In genomic region chr1:155056166-155056565, GRCm38 (mm10) we compare ENCODE assay signal across 14 mouse cellular contexts. TPM values are rescaled to one million over a fixed set of nuclear protein-coding genes. Genes with fewer than 3 reads are reported as not detected.
DNase-seq lines count a peak whose midpoint lies in the region; ATAC-seq lines count a peak whose summit lies in the region.
"Had no signal": no experiment of that assay in that cellular context is flagged by ENCODE, and none has a peak within 500 bp of the region (broad histone marks: within the 10 kb centered on the region; RNA-seq: fewer than 3 reads in every experiment).

No protein-coding gene starts in this region.

- 94% methylated on average over 1 of the region's 1 CpGs for WGBS in forebrain, embryonic 10.5 days
- WGBS in forebrain, embryonic 15.5 days: 100% methylated on average over 1 of the region's 1 CpGs
- WGBS in intestine, embryonic 15.5 days: 97% methylated on average over 1 of the region's 1 CpGs
- 96% methylated on average over 1 of the region's 1 CpGs for WGBS in midbrain, embryonic 11.5 days
- 86% methylated on average over 1 of the region's 1 CpGs for WGBS in midbrain, embryonic 16.5 days

- no peak overlapping the region for H3K4me2 ChIP-seq in forebrain, embryonic 15.5 days (replicated peaks)
- no peak overlapping the region for H3K4me2 ChIP-seq in intestine, embryonic 15.5 days (replicated peaks)
- H3K4me2 ChIP-seq in midbrain, embryonic 11.5 days: no peak overlapping the region
- H3K4me2 ChIP-seq in midbrain, embryonic 16.5 days (ENCODE audit: low read length): no peak overlapping the region
- H3K4me2 ChIP-seq: heart, embryonic 13.5 days; hindbrain, embryonic 12.5 days; liver, embryonic 13.5 days had no signal

- peaks cover 36% of the 10 kb centered on the region for H3K27me3 ChIP-seq in forebrain, embryonic 10.5 days (ENCODE audit: poor library complexity, severe bottlenecking)
- no peaks in the 10 kb centered on the region for H3K27me3 ChIP-seq in forebrain, embryonic 15.5 days
- H3K27me3 ChIP-seq in intestine, embryonic 15.5 days (replicated peaks): no peaks in the 10 kb centered on the region
- no peaks in the 10 kb centered on the region for H3K27me3 ChIP-seq in midbrain, embryonic 11.5 days (ENCODE audit: control insufficient read depth, insufficient read depth, low read length)
- H3K27me3 ChIP-seq in midbrain, embryonic 16.5 days (ENCODE audit: control insufficient read depth, insufficient read depth, low read depth, low read length): no peaks in the 10 kb centered on the region
- H3K27me3 ChIP-seq: heart, embryonic 13.5 days; hindbrain, embryonic 12.5 days had no signal

- ATAC-seq in forebrain, embryonic 15.5 days (replicated peaks): no peak
- peak; percentile 6; the same call in 1 of the 2 replicates for ATAC-seq in intestine, embryonic 15.5 days
- no peak for ATAC-seq in midbrain, embryonic 11.5 days (ENCODE audit: low FRiP score)
- ATAC-seq in midbrain, embryonic 16.5 days: no peak

- H3K27ac ChIP-seq in forebrain, embryonic 10.5 days: peak overlapping the region; percentile 17; the same call in 1 of the 2 replicates
- no peak overlapping the region for H3K27ac ChIP-seq in forebrain, embryonic 15.5 days (replicated peaks)
- H3K27ac ChIP-seq in intestine, embryonic 15.5 days: no peak overlapping the region
- H3K27ac ChIP-seq in midbrain, embryonic 11.5 days (ENCODE audit: low read depth, low read length): no peak overlapping the region
- no peak overlapping the region for H3K27ac ChIP-seq in midbrain, embryonic 16.5 days (ENCODE audit: low read length)
- H3K27ac ChIP-seq: hindbrain, embryonic 12.5 days; kidney, postnatal 0 days; liver, embryonic 13.5 days had no signal

- no peak for DNase-seq in forebrain, embryonic 10.5 days (ENCODE audit: extremely low spot score, low spot score)
- DNase-seq in urinary bladder, postnatal 14 days (ENCODE audit: low spot score): peak; percentile 61
- no peak for DNase-seq in urinary bladder, adult 18-20 months (ENCODE audit: low spot score in 2 of 2)
- DNase-seq in embryo, embryonic 11 days: no peak
- no peak for DNase-seq in midbrain, embryonic 11.5 days (ENCODE audit: low spot score, missing footprints)
- DNase-seq: adrenal gland, postnatal 36 days; cerebellum, adult 18-20 months; liver, embryonic 13.5 days had no signal

- H3K9me3 ChIP-seq in forebrain, embryonic 10.5 days: peaks cover 3% of the 10 kb centered on the region; the same call in 1 of the 2 replicates
- H3K9me3 ChIP-seq in forebrain, embryonic 15.5 days: no peaks in the 10 kb centered on the region
- H3K9me3 ChIP-seq in intestine, embryonic 15.5 days: no peaks in the 10 kb centered on the region
- no peaks in the 10 kb centered on the region for H3K9me3 ChIP-seq in midbrain, embryonic 11.5 days (ENCODE audit: control insufficient read depth, low read length)
- no peaks in the 10 kb centered on the region for H3K9me3 ChIP-seq in midbrain, embryonic 16.5 days (replicated peaks; ENCODE audit: control insufficient read depth, low read length, poor library complexity, severe bottlenecking)
- H3K9me3 ChIP-seq: heart, embryonic 13.5 days; hindbrain, embryonic 12.5 days; liver, embryonic 13.5 days had no signal

- H3K36me3 ChIP-seq in forebrain, embryonic 10.5 days (replicated peaks): no peaks in the 10 kb centered on the region
- no peaks in the 10 kb centered on the region for H3K36me3 ChIP-seq in forebrain, embryonic 15.5 days
- no peaks in the 10 kb centered on the region for H3K36me3 ChIP-seq in intestine, embryonic 15.5 days
- H3K36me3 ChIP-seq in midbrain, embryonic 11.5 days (ENCODE audit: control insufficient read depth, insufficient read depth, low read length): no peaks in the 10 kb centered on the region
- H3K36me3 ChIP-seq in midbrain, embryonic 16.5 days (ENCODE audit: control insufficient read depth, insufficient read depth, low read length): no peaks in the 10 kb centered on the region
- H3K36me3 ChIP-seq: heart, embryonic 13.5 days; hindbrain, embryonic 12.5 days; liver, embryonic 13.5 days had no signal

- H3K9ac ChIP-seq in forebrain, embryonic 15.5 days (replicated peaks): no peak overlapping the region
- no peak overlapping the region for H3K9ac ChIP-seq in intestine, embryonic 15.5 days
- H3K9ac ChIP-seq in midbrain, embryonic 11.5 days (ENCODE audit: low read length): no peak overlapping the region
- no peak overlapping the region for H3K9ac ChIP-seq in midbrain, embryonic 16.5 days (ENCODE audit: low read depth, low read length)
- H3K9ac ChIP-seq: heart, embryonic 13.5 days; hindbrain, embryonic 12.5 days; liver, embryonic 13.5 days had no signal

- peaks cover 71% of the 10 kb centered on the region for H3K4me1 ChIP-seq in forebrain, embryonic 10.5 days
- H3K4me1 ChIP-seq in forebrain, embryonic 15.5 days: peaks cover 46% of the 10 kb centered on the region
- peaks cover 34% of the 10 kb centered on the region for H3K4me1 ChIP-seq in intestine, embryonic 15.5 days (replicated peaks)
- peaks cover 15% of the 10 kb centered on the region for H3K4me1 ChIP-seq in midbrain, embryonic 11.5 days (ENCODE audit: control insufficient read depth, insufficient read depth, low read length)
- peaks cover 25% of the 10 kb centered on the region for H3K4me1 ChIP-seq in midbrain, embryonic 16.5 days (ENCODE audit: control insufficient read depth, insufficient read depth, low read length)

- no peak overlapping the region for H3K4me3 ChIP-seq in forebrain, embryonic 10.5 days
- no peak overlapping the region for H3K4me3 ChIP-seq in forebrain, embryonic 15.5 days
- no peak overlapping the region for H3K4me3 ChIP-seq in intestine, embryonic 15.5 days (replicated peaks)
- no peak overlapping the region for H3K4me3 ChIP-seq in midbrain, embryonic 11.5 days (ENCODE audit: low read depth, low read length)
- no peak overlapping the region for H3K4me3 ChIP-seq in midbrain, embryonic 16.5 days (ENCODE audit: low read depth, low read length)
- H3K4me3 ChIP-seq: heart, embryonic 13.5 days; hindbrain, embryonic 12.5 days; liver, embryonic 13.5 days had no signal

RNA-seq across cellular contexts. Expression of gene Ier5, which starts 43.3 kb away (rescaled TPM):
- 3.6 and 4.1 TPM in 2 replicates for polyA plus RNA-seq in forebrain, embryonic 10.5 days (2016; fragmentation: Nextera tagmentation; extraction: Ambion mirVana)
- 19.8 and 21.5 TPM in 2 replicates for polyA plus RNA-seq in forebrain, embryonic 15.5 days (2015; fragmentation: Nextera tagmentation; extraction: Ambion mirVana)
- 3.8 and 4.8 TPM in 2 replicates for polyA plus RNA-seq in intestine, embryonic 15.5 days (2015; fragmentation: Nextera tagmentation; extraction: Ambion mirVana)
- 12.4 and 13.5 TPM in 2 replicates for polyA plus RNA-seq in midbrain, embryonic 11.5 days (2014; fragmentation: Nextera tagmentation; extraction: Ambion mirVana)
- 4.8 and 4.9 TPM in 2 replicates for polyA plus RNA-seq in midbrain, embryonic 16.5 days (2015; fragmentation: Nextera tagmentation; extraction: Ambion mirVana)
